Mouse (Mus musculus): ENCODE results near the gene Pde4d.

The Pde4d gene

DNA sequence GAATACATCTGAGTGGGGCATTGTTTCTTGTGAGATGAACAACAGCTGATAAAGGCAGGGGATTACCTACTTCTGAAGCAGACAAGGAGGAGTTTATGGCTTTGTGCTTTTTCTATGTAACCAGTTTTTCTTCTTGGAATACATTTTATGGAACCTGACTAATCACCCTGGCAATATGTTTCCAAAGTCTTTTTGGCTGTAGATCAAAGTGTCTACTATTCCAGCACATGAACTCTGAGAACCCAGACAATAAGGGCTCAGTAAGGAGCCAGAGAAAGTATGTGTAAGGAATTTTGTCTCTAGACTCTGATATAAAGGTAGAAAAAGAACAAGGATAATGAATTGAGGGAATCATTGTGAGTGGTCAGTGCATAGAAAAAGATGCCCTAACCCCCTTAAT is 40.1 kb downstream of the Pde4d start:
- DNase-seq (ENCODE audit: low read depth, low spot score), result no peak

DNA sequence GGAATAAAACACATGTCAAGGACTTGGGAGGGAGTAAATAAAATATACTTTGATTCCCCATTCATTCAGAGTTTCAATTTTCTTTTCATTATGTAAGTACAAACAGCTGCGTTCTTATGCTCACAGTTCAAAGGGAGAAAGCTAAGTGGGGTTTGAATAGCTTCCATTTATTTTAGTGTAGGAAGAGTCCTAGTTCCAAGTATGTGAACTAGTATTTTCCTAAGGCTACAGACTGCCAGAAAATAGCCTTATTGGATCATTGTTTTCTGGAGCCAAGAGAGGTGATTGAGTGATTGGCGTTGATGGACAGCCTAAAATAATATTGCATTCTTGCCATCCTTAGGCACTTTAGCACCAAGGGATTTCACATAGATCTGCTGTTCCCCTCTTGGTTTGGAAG is 41.1 kb downstream of the Pde4d start:
- no peak for DNase-seq (ENCODE audit: low read depth, low spot score)

DNA sequence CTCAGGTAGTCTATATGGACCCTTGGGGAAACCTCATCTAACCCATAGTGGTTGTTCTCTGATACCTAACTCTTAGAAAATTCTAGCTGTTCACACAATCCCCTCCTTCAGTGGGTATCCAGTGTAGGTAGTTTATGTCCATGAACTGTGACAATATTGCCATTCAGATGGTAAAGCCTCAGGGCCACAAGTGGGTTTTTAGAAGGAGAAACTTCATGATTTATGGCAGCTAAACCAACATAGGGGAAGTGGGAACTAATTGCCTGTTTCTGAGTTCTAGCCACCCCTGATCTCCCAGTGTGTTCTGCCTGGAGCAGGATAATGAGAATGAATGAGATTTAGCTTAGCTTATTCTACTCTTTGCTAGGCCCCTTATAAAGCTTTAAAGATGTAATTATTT is 43.1 kb downstream of the Pde4d start:
- no peak for DNase-seq (ENCODE audit: low read depth, low spot score)

DNA sequence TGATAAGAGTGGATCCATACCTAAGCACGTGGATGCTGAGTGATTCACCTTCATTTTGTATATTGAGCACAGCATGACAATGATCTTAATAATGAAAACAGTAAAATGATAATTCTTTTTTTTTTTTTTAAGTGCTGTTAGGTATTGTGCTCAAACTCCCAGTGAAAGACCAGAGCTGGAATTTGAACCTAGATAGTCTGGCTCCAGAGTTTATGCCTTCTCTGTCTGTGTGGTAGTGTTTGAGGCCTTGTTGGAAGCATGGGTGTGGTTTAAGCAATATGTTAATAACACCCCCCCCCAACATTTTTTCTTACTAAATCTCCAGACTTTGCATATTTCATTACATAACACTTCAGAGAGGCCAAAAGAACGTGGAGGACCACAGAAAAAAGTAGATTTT is 44.6 kb downstream of the Pde4d start:
- DNase-seq (ENCODE audit: low read depth, low spot score), result no peak

DNA sequence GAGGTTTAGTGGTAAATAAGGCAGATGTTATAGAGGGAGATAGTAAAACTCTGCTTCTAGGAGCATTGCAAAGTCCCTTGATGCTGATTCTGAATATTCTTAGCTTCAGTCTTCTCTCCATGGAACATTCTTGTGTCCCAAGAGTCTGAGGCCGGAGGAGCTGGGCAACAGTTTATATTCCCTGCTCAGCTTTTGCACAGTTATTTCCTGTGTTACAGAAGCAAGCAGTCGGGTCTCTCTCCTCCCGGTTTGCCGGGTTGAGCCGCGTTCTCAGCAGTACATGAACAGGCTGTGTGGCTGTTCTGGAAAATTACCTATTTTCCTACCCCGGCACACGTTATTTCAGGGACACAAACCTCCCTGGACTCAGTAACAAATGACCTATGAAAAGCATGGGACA is 48.0 kb downstream of the Pde4d start:
- DNase-seq (ENCODE audit: low read depth, low spot score), result no peak

DNA sequence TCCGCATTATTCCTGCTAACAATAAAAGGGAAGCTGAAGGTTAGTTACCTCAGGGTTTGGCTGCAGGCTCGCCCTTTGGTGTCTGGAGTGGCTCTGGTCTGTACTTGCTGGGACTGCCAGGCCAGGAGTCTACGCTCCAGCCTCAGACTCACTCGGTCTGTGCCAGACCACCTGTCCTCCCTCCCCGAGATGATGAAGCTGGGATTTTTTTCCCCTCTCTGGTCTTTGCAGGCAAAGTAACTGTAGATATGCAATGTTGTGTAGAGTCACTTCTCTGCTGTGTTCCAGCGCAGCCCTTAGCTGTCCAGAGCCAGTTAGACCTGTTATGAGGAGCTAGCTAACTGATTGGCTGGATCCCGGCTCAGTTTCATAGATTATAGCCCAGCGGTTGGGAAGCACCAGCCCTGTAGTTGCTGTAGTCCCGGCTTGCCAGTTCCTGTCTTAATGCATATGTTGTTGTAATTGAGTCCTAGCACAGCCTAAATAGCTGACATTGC is 48.5 kb downstream of the Pde4d start:
- no peak for DNase-seq (ENCODE audit: low read depth, low spot score)

DNA sequence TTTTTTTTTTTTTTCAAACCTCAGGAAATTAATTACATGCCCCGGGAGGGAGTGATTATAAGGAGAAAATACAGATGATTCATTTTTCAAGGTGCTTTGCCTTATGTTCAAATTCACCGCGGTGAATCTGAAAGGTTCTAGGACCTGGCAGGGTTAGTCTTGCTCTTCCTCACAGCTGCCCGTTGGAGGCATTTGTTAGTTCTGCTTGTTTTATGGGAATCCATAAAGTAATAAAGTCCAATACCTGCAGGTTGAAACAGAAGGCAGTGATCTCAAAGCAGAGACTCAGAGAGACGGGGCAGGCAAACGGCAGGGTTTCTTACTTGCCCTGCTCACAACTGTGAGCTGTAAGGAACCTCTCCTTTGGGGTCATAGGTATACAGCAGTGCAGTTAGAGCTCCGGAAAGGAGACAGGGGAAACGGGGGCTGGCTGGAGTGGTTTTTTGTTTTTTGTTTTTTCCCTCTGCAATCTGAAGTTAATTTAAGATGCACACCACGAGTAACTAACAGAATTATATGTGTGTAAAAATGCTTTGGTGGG is 49.1 kb downstream of the Pde4d start:
- DNase-seq (ENCODE audit: low read depth, low spot score), result no peak

DNA sequence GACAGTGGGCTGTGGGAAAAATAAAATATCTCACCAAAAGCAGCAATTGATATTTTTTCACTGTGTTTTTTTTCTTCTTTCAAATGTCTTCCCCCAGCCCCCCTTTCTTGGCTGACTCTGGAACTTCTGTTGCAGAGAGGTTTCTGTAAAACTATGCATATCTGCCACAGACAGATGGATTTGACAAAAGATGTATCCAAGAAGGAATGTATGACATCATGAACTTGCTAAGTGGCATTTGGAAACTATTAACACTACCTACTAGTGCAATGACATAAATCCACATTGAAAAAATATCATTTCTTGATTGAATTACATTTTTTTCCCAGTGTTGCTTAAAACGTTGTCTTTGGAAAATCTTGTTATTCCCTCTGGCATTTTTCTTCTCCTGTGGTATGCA is 51.6 kb downstream of the Pde4d start:
- DNase-seq (ENCODE audit: low read depth, low spot score), result no peak

DNA sequence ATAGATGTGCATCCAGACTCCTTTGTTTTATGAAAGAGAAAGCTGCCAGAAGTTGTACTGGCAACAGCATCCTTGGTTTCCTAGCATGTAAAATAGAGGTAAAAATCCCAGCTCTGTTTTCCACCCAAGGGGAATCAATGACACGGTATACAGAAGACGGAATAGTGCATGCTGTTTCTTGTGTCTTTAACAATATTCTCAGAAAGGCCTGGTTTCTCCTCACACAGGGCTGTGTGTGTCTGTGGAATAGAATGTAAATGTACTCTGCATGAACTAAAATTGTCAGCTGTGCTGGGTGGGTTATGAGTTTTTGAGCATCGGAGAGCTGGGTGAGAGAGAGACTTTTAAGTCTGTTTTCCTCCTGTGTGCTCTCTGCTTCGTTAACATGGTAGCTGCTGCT is 74.8 kb downstream of the Pde4d start:
- DNase-seq (ENCODE audit: low read depth, low spot score), result no peak

DNA sequence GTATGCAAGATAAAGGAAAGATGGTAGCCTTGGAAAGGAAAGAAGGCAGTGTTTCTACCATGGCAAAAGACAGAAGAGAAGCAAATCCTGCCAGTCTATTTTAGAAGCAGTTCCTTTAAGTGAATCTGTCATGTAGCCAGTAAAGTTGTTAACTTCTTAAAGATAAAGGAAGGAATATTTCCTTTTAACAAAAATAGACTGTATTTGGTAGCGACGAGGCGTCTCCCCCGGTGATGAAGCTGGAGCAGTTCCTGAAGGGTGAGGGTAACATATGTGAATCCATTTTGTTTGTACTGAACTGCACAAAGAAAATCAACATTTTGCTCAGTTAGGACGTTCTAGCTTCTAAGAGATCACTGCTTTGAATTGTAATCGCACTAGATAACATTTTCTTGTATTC is 75.2 kb downstream of the Pde4d start:
- DNase-seq (ENCODE audit: low read depth, low spot score), result no peak

DNA sequence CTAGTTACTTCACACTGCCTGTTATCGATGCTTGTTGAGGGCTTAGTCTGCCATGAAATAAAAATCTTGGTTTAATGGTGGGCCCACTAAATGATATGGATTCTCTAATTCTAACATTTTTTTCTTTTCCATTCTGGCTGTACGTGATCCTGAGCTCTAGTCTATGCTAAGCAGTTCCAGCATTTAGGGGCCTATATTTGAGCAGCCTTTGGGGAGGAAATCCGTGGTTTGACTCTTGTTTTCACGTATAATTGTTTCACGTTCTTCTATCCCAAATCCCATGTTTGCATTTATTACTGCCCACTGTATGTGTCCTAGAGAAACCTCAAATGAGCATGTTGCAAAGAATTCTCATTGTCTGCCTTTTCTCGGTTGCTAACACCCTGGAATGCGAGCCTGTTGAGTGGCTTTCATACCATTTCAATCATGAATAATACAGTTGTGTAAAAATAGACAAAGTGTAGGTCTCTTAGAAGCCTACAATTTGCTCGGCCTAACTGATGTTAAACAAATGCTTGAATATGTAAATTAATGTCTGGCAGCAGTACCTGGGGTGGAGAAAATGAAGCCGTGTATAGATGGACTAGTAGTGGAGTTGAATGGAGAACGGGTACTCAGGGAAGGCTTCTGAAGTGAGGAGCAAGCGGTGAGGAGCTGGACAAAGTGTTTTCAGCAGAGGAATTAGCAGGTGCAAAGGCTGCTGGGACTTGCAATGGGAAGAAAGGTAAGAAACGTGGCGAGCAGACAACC is 76.7 kb downstream of the Pde4d start:
- no peak for DNase-seq (ENCODE audit: low read depth, low spot score)

DNA sequence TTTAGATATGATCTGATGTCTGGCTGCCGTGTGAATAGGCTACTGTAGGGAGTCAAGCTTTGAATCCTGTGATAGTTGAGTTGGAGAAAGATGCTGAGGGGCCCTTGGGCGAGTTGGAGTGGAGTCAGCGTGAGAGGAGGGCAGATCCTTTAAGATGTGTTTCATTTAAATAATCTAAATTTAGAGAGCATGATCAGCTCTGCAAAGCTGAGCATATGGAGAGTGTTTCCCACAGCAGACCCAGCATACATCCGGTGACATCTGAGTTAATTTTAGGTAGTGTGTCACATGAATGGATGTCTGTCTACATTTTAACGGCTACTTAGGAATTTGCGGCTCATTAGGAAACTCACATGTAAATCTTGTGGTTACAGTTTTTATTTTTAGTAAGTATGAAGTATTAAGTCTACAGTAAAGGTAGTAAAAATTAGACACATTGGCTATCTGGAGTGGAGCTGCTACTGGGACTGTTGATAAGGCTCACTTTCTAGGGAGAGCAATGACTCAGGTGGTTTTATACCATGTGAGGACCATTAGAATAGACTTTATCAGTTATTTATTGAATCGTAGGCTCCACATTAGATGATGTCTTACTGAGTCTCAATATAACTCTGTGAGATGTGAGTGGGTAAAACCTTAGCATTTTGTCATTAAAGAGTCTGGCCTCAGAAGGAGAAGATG is 77.5 kb downstream of the Pde4d start:
- DNase-seq (ENCODE audit: low read depth, low spot score), result peak; percentile 2

DNA sequence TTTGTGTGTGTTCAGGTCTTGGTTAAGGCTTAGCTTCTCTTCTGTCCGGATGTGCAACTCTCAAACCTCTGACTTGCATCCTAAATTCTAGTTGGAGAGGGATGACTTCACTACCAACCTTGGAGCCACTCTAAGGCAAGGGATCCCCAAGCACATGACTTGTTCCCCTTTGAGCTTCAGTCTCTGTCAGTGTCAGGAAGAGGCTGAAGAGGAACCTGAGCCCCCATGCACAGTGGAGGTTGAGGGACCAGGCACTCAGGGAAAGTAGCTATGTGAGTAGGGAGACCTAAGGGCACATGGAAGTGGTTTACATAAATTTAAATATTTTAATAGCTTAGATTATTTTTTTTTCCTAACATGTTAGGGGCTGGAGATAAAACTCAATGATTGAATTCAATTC is 78.6 kb downstream of the Pde4d start:
- DNase-seq (ENCODE audit: low read depth, low spot score), result no peak

DNA sequence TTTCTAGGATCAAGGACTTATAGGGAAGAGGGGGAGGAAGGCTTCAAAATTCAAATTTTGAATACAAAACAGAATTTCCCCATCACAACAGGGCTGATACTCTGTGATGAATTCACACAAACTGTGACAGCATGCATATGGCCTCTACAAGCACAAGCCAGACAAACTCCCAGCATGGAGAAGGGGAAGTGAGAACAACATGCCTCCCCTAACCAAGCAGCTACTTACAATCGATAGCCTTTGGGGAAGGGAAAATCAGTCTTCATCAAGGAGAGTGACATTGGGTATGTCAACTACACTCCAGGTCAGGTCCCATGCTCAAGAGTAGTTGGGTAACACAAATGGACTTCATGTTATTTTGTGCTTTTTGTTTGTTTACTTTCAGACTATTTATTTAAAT is 83.1 kb downstream of the Pde4d start:
- DNase-seq (ENCODE audit: low read depth, low spot score), result no peak

DNA sequence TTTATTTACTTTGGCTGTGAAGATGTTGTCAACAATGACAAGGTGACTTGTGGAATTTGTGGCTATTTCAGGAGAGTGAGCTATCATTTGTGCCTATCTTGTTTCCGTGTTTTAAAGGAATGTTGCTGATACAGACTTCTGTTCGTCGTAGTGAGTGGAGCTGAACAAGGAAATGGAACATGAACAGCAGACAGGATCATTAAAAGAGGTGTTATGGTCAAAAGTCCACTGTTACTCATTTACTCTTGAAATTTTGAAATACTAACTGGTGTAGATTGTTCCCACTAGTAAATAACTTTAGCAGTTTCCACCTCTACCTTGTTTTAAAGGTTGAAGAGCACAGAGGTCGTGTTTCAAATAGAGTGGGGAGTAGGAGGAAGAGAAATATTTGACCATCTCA is 86.7 kb downstream of the Pde4d start:
- DNase-seq (ENCODE audit: low read depth, low spot score), result no peak

DNA sequence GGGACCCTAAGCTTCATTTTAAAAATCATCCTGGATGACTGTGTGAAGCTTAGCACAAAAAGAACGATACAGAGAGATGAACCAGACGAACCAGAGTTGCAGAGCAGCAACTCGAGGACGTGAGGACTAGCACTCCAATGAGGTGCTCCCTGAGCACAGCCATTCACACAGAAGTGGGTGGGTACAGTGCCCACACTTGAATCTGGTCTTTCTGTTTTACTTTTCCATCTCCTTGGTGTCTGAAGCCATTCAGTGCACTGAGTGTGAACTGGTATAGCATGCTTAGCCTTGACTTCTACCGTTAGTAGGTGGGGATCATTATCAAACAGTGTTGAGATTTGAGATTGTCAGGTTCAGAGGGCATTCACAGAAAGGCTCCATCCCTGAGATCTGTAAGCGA is 87.2 kb downstream of the Pde4d start:
- DNase-seq (ENCODE audit: low read depth, low spot score), result no peak

DNA sequence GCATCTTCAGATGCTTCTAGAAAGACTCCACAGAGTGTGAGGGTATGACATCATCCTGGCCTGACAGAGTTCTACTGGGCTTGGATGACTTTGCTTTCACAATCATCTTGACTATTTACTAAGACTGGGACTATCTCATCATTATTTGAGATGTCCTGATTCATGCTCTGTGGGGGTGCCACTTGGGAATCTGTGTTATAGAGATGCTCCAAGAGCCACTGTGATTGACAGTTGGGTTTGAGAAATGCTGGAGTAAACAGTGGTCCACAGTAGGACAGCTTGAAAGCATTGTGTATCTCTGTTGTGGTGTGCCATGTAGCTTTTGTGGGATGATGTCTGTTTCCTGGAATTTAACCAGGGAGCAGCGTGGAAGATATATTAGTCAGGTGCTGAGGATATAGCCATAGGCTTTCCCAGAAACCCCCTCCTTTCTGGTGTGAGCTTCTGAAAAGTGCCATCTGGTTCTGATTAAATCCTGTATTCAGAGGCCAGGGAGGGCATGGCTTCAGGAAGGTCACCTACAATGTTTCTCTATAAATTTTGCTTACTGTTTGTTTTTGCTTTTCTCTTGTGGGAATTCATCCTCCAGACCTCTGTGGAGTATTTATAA is 89.1 kb downstream of the Pde4d start:
- no peak for DNase-seq (ENCODE audit: low read depth, low spot score)

DNA sequence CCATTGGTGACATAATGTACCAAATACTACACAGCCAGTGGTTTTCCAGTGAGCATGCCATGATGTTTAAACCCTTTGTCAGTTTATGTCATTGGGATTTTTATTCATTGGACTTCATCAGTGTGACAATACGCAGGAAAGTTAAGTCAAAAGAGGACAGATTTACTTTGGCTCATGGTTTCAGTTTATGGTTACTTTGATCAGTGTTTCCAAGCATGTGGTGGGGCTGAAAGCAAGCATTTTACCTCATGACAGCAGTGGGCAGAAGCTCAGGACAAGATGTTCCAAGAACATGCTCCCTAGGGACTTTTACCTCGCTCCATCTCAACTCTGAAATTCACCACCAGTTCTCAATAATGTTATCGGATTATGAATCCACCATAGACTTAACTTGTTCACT is 91.7 kb downstream of the Pde4d start:
- no peak for DNase-seq (ENCODE audit: low read depth, low spot score)

DNA sequence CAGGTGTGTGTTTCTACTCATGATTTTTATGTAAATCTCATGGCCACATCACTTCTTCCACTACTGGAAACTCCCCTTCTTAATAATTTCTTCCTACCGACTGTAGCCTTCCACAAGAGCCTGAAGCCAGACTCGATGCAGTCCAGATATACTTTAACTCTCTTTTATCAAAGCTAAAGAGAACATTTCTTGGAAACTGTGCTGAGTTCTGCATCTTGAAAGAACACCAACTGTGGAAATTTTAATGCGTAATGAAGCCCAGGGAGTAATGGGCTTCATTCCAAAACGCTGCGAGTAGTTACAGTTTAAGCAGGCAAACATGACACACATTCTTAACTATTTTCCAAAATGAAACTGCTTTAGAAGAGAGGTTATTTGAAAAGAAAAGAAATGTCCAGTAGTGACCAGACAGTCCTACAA is 92.6 kb downstream of the Pde4d start:
- no peak for DNase-seq (ENCODE audit: low read depth, low spot score)

DNA sequence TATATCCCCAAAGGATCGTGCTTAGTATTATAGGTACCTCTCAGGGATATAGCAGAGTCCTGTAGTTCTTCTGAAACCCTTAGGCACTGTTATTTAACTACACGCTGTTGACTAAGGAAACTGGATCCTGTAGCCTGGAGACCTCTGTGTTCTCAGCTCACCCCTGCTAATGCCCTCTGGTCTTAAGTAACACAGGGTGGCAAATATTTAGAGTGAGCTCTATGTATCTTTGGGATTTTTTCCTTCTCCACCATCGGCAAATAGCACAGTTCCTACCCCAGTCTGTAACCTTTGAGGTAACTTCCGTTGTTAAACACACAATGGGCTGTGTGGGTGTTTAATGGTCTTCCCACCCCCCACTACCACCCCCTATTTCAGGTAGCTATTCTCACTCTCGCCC is 102.5 kb downstream of the Pde4d start:
- DNase-seq (ENCODE audit: low read depth, low spot score), result no peak

DNA sequence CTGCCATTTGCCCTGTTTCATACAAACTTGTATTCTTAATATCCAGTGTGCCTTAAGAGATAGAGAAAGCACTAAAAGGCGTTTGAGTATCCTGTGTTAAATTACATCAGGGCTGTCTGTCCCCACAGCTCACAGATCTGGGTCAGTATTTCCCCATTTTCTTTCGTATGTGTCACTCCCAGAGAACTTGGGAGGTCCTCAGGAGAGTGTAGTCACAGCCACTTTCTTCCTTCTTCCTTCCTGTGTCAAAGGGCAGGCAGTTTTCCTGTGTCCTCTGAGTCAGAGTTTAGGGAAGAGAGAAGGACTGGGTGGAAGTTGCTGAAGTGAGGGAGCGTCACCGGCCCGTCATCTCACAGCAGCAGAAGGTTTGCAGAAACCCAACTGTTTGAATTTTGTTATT is 103.2 kb downstream of the Pde4d start:
- no peak for DNase-seq (ENCODE audit: low read depth, low spot score)

DNA sequence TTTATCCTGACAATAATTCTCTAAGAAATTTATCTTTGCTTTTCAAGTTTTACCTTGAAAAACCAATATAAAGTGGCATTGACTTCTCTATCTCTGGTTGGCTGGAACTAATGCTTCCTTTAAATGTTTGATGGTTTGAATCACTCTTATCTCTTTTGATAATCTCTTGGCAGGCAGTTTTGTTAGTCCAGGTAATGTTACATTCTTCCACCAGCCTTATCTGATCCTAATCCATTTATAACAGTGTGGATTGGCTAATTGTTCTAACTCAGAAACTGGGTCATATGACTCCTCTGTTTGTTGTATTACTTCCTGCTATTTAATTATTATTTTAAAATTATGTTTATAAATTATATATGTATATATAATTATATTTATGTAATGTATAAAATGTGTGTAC is 105.2 kb downstream of the Pde4d start:
- no peak for DNase-seq (ENCODE audit: low read depth, low spot score)

DNA sequence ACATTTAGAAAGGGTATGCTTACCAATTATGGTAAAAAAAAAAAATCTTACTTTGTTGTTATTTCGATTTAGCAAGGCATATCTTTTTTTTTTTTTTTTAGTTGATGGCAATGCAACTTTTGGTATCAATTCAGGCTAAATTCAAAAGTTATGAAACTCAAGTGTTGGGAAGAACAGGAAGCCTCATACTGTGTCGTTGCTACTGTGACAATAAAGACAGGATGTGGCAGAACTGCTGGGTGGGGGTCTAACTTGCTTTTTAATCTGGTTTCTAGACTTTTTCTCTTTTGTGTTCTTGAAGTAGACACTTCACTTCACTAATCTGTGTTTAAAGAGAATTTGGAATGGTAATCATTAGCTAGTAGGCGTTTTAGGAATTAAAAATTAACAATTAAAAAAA is 147.2 kb downstream of the Pde4d start:
- peak; percentile 22 for DNase-seq (ENCODE audit: low read depth, low spot score)
